Mouse (Mus musculus): ENCODE results near the gene Msl1.
A peak's percentile ranks its signal among the peaks of the same experiment; 100 is the strongest.

Gene Msl1

GRCm38 (mm10) chr11:98795015-98795713 is at the start of gene Msl1:
Gene Msl1 (plus strand): TSS chr11:98795516.
- DNase-seq (ENCODE audit: inconsistent age in 2 of 2, low spot score in 1 of 2) = peak; percentile 94 to 98

- DNase-seq (ENCODE audit: inconsistent age in 2 of 2, low spot score in 1 of 2) = peak in 1 of 2 experiments; percentile 65
These were observed 49.1 kb upstream of the Msl1 start for GRCm38 (mm10) chr11:98745932-98746853.

GRCm38 (mm10) chr11:98746855-98747693 is 48.2 kb upstream of the Msl1 start:
- peak; percentile 87 to 94 for DNase-seq (ENCODE audit: inconsistent age in 2 of 2, low spot score in 1 of 2)

DNA sequence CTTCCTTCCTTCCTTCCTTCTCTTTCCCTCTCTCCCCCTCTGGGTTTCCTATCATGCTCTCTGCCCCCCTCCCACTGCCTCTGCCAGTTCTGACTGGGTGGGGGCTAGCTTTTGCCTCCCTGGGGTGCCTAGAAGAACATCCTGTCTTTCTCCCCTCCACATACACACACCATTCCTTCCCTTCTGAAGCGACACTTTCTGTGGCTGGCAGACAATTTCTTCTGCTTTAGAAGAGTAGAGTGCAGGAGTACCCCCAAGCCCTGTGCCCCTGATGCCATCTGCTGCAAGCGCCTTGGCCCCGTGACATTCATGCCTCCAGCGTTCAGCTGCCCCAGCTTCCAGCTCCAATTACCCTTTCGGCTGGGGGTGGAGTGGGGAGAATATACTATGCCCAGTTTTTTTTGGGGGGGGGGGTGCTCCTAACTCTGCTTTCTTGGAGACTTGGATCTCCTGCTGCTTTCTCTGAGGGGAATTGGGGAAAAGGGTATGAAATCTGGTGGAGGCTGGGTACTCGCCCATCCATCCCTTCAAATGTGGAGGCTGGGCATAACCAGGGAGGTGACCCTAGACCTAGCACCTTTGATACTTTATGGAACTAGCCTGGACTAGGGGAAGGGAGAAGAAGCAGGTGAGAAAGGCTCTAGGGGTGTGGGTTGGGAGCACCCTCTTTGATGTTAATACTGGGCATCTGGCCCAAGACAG is 47.4 kb upstream of the Msl1 start:
- peak; percentile 39 to 68 for DNase-seq (ENCODE audit: inconsistent age in 2 of 2, low spot score in 1 of 2)

- peak in 1 of 2 experiments; percentile 68 for DNase-seq (ENCODE audit: inconsistent age in 2 of 2, low spot score in 1 of 2)
These were observed 46.6 kb upstream of the Msl1 start for GRCm38 (mm10) chr11:98748506-98749416.

DNA sequence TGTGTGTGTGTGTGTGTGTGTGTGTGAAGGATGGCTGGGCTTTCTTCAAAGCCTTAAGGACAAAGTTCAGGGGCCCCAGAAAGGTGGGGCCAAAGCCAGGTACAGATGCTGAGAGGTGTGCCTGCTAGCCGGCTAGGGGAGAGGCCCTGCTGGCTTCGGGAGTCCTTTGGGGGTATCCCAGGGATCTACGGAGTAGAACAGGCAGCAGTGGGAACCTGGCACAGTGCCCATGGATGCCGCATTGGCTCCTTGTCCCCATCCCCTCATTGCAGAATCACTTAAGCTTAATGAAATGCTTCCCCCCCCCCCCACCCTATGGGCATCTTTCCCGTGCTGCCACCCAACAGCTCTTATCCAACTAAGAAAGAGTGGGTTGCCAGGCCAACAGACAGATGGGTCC is 45.6 kb upstream of the Msl1 start:
- no peak for DNase-seq (ENCODE audit: inconsistent age in 2 of 2, low spot score in 1 of 2)

DNA sequence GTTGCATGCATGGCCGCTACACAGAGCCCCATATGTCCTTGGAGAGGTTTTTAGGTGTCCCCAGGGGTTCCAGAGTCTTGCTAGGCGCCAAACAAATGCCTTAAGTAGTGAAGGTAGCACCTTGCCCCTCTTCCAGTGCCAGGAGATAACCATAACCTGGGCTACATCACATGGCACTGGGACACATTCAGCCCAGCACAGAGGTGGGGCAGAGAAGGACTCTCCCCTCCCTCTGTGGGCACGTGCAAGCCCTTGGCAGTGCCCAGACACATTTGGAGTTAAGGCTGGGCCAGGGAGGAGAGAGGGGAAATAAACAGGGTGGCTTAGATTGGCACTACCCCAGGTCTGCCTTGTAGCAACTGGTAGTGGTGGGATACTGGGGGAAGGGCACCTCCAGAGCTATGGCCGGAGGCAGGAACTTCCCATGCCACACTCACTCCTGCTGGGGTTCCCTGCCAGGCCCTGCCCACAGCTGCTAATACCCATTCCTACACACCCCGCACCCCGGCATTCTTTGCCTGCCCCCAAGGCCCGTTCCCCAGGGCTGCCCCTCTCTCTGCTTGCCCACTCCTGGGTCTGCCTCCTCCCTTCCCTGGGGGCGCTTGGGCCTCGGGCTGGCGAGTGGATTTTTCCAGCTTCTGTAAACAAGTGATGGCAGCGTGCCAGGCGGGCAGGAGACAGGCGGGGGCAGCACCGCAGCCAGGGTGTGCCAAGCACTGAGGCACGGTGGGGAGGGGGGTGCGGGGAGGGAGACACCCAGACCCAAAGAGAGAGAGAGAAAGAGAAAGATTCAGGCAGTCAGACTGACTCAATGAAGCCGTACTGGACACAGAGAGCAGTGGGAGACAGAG is 44.7 kb upstream of the Msl1 start:
- DNase-seq (ENCODE audit: inconsistent age in 2 of 2, low spot score in 1 of 2) = peak; percentile 71 to 91

DNA sequence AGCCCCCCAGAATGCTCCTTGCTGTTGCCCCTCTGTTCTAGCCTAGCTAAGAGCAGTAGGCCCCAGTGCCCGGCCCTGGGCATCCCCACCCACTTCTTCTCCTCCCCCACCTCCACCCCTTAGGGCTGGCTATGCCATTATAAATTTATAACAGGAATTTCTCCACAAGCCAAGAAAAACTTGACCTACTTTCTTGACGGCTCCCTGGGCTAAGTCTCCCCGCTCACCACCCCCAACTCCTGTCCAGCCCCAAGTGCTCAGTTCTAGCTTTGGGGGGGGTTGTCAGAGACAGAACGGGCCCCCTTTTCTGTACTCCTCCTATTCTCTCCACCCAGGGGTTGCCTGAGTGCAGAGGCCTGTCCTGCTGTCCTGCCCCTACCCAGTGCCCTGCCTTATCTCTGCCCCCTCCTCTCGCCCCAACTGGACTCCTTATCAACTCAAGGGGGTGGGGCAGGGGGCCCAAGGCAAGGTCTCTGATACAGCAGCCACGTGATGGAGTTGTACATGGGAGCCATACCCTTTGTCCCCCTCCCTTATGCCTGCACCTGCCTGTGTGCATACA is 44.0 kb upstream of the Msl1 start:
- peak; percentile 40 to 87 for DNase-seq (ENCODE audit: inconsistent age in 2 of 2, low spot score in 1 of 2)

DNA sequence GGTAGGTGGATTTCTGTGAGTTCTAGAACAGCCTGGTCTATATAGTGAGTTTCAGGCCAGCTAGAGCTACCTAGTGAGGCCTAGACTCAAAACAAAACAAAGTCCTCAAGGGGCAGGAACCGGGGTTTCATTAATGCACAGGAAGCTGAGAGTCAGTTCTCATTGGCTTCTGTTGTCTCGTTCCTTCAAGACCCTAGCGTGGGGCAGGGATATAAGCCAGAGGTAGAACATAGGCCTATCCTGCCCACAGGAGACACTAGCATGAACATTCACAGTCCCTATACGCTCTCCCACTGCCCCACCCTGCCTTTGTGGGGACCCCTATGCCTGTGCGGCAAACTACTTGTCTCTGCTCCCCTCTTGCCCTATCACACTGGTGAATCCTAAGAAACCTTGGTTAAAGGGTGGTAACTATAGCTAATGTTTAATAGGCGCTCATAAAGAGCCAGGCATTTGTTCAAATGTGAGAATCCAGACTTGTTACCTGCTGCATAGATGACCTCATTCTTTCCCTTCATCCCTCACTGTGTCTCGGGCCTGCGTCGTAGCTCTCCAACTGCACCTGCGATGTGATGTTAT is 42.7 kb upstream of the Msl1 start:
- no peak for DNase-seq (ENCODE audit: inconsistent age in 2 of 2, low spot score in 1 of 2)

- no peak for DNase-seq (ENCODE audit: inconsistent age in 2 of 2, low spot score in 1 of 2)
These were observed 42.1 kb upstream of the Msl1 start for GRCm38 (mm10) chr11:98753264-98753663.

- DNase-seq (ENCODE audit: inconsistent age in 2 of 2, low spot score in 1 of 2) = peak in 1 of 2 experiments; percentile 61
These were observed 41.1 kb upstream of the Msl1 start for GRCm38 (mm10) chr11:98754151-98754620.

GRCm38 (mm10) chr11:98754621-98755181 is 40.6 kb upstream of the Msl1 start:
- peak; percentile 85 to 92 for DNase-seq (ENCODE audit: inconsistent age in 2 of 2, low spot score in 1 of 2)

- no peak for DNase-seq (ENCODE audit: inconsistent age in 2 of 2, low spot score in 1 of 2)
These were observed 39.5 kb upstream of the Msl1 start for GRCm38 (mm10) chr11:98755726-98756380.

- no peak for DNase-seq (ENCODE audit: inconsistent age in 2 of 2, low spot score in 1 of 2)
These were observed 38.6 kb upstream of the Msl1 start for GRCm38 (mm10) chr11:98756711-98757110.

DNA sequence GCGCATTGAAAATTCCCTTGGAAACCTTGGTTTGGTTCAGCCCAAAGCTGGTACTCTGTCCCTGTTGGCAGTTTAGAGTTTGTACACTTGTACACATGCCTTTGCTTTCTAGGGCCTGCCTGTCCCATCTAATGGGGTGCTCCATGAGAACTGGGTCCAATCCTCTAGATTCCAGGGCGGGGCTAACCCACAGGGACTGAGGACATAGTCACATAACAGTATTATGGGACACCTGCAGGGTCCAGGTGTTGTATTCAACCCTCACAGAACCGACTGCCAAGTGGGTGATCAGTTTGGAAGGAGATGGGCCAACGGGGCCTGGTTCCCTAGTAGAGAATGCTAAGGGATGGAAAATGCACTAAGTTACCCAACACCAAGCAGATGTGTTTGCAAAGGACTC is 33.4 kb upstream of the Msl1 start:
- DNase-seq (ENCODE audit: inconsistent age in 2 of 2, low spot score in 1 of 2) = no peak

GRCm38 (mm10) chr11:98762756-98763501 is 32.4 kb upstream of the Msl1 start:
- DNase-seq (ENCODE audit: inconsistent age in 2 of 2, low spot score in 1 of 2) = peak; percentile 61 to 89
